In the genomic region with DNA sequence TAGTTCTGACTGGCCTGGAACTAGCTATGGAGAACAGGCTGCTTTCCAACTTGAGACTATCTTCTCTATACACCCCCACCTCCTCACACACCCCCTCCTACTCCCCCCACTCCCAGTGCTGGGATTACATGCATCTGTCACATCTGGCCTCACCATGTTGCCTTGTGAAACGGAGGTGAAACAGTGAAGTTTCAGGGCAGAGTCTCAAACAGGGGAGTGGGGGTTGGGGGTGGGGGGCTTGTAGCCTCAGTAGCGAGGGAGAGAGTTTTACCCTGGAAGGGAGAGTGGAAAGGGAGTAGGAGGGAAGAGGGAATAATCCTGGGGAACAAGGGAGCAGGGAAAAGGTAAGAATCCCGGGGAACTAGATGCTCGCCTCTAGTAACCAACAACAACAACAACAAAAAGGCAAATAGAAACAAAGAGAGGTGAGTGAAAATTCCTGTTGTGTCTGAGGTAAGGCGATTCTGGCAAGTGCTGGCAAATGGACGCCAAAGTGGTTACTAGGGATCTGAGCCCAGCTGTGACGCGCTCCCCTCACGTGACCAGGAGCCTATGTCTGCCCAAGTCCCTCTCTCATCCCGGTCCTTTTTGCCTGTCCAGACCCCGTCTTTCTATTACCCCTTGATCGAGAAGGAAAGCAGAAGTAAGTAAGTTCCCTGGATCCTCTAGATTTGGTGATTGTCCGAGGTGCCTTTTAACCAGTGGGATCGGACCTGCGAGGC, we compare ENCODE assay signal across 7 mouse cellular contexts. TPM values are rescaled to one million over a fixed set of nuclear protein-coding genes. Genes with fewer than 3 reads are reported as not detected.
DNase-seq lines count a peak whose midpoint lies in the region; ATAC-seq lines count a peak whose summit lies in the region.

Gene Tceal1 (plus strand): TSS at position 537 of the 722 bp plus-strand sequence.

- no peaks in the 10 kb centered on the region for H3K27me3 ChIP-seq in intestine, embryonic 16.5 days (replicated peaks; ENCODE audit: control insufficient read depth, insufficient read depth, low read length)

- intact Hi-C loops in left cerebral cortex, postnatal 25 days (cut with DNase I) = no loop called here

- peak within 1 kb of the TSS; percentile 72 for H3K9ac ChIP-seq in intestine, embryonic 16.5 days (ENCODE audit: low read depth, low read length)

- peak; percentile 93 for ATAC-seq in intestine, embryonic 16.5 days
- ATAC-seq in megakaryocyte progenitor cell, adult 5-6 weeks (replicated peaks; ENCODE audit: poor library complexity) = peak; percentile 77

- peak; percentile 68 to 78 for DNase-seq in adrenal gland, postnatal 36 days
- DNase-seq in embryo, embryonic 11 days = peak; percentile 78
- peak; percentile 28 for DNase-seq in gastrocnemius, postnatal 25 days
- DNase-seq in left cerebral cortex, postnatal 25 days (ENCODE audit: low spot score in 2 of 2) = peak; percentile 61 to 79
- DNase-seq in right cerebral cortex, postnatal 25 days = peak; percentile 65

- peak within 1 kb of the TSS; percentile 56 for H3K4me3 ChIP-seq in intestine, embryonic 16.5 days (ENCODE audit: low read length)

- 17% methylated on average over 15 of the region's 15 CpGs for WGBS in intestine, embryonic 16.5 days

- no peaks in the 10 kb centered on the region for H3K9me3 ChIP-seq in intestine, embryonic 16.5 days (ENCODE audit: control insufficient read depth, low read length)

- no peaks in the 10 kb centered on the region for H3K4me1 ChIP-seq in intestine, embryonic 16.5 days (ENCODE audit: control insufficient read depth, insufficient read depth, low read length)

- H3K27ac ChIP-seq in intestine, embryonic 16.5 days (ENCODE audit: low read length) = peak within 1 kb of the TSS; percentile 65

- no peaks in the 10 kb centered on the region for H3K36me3 ChIP-seq in intestine, embryonic 16.5 days (ENCODE audit: control insufficient read depth, insufficient read depth, low read length)

- H3K4me2 ChIP-seq in intestine, embryonic 16.5 days (ENCODE audit: low read depth, low read length) = peak within 1 kb of the TSS; percentile 59

RNA-seq across cellular contexts. Expression of gene Tceal1, which starts in this region (rescaled TPM):
- 10 to 100 TPM; 12.6 to 14.0 TPM for total RNA-seq in adrenal gland, postnatal 36 days (2021)
- total RNA-seq in gastrocnemius, postnatal 25 days (2021) = 1 to 10 TPM; 2.0 to 2.3 TPM
- 5.8 and 6.5 TPM in 2 replicates for polyA plus RNA-seq in intestine, embryonic 16.5 days (2015; fragmentation: Nextera tagmentation; extraction: Ambion mirVana)
- total RNA-seq in left cerebral cortex, postnatal 25 days (2021) = 10 to 100 TPM; 11.9 to 15.2 TPM
- total RNA-seq in megakaryocyte progenitor cell, adult 5-6 weeks (2015) = 0.83 and 1.3 TPM in 2 replicates
- total RNA-seq in megakaryocyte progenitor cell, adult 5-6 weeks (2017) = 0.33 and 0.88 TPM in 2 replicates

Comparison
In these comparisons a context has a peak if more than half of its experiments do, and no peak if none do; other contexts are left out.
1. Peak in every context shown above with its lines: DNase-seq, ATAC-seq, H3K4me3 ChIP-seq and H3K27ac ChIP-seq.
2. DNase-seq: peak in every context shown above with its lines; median percentile 78 in embryo, embryonic 11 days; 73 in adrenal gland, postnatal 36 days; 70 in left cerebral cortex, postnatal 25 days; 65 in right cerebral cortex, postnatal 25 days; 28 in gastrocnemius, postnatal 25 days.